Mouse (Mus musculus) layer of hippocampus, adult 11-12 months (tissue): ENCODE results near the gene Esrrb.

ENCODE experiments used
- DNase-seq: peaks from one replicate; pipeline ENCODE4 v3.0.0; 2022; ENCODE audit warnings: low spot score

The Esrrb gene

GRCm38 (mm10) chr12:86360696-86361631 lies at the start of gene Esrrb:
Gene Esrrb, plus strand, starts transcription at chr12:86361117.
- DNase-seq: no peak

DNA sequence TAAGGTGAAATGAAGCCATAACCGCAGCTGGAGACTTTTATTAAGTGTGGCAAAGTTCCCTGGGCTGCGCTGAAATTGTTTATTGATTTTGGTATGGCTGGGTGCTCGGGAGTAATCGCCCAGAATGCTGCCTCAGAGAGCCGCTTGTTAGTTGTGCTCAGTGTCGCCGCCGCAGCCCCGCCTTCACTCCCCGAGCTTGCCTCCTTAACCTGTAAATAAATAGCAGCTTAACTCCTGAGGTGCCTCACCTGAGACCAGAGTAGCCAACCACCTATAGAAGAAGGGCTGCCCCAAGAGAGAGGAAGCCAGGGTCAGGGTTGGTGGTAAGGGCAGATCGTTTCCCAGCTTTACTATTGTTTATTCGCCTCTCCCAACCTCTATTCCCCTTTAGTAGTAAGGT lies 40.3 kb upstream of the Esrrb start:
- DNase-seq: no peak

- DNase-seq: no peak
Observed at GRCm38 (mm10) chr12:86324297-86324696, 36.6 kb upstream of the Esrrb start.

- DNase-seq: no peak
Observed at GRCm38 (mm10) chr12:86329813-86330212, 31.1 kb upstream of the Esrrb start.

DNA sequence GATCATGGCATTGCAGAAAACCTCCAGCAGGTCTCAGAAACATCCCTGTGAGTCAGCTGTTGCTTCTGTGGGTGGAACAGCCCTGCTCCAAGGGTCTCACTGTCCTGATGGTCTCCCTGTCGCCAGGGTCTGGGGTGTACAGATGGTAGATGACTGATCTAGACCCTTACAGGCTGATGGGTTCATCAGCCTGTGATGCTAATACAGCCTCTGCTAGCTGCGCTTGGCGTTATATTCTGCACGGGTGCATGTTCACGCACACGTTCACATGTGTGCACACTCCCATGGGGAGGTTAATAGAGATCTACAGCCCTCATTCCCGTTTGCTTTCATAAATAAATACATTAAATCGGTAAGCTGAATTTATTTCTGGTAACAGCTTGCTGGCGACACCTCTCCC lies 30.2 kb upstream of the Esrrb start:
- DNase-seq: no peak

DNA sequence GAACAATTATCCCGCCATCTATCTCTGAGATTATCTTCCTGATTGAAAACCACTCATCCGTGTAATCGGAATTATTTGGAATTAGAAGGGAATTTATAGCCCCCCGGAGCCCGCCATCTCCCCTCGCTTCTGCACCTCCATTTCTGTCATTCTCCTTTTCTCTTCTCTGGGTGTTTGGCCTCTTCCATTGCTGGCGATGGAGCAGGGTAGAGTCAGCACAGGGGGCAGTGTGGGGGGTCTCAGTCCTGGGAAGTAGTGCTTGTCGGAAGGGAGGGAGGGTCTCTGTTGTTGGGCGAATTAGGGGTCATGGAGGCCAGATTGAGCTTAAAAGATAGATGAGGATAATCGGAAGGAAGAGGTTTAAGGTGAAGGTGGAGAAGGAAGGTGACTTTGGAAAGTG lies 29.7 kb upstream of the Esrrb start:
- DNase-seq: no peak

GRCm38 (mm10) chr12:86336209-86336608 lies 24.7 kb upstream of the Esrrb start:
- DNase-seq: no peak

DNA sequence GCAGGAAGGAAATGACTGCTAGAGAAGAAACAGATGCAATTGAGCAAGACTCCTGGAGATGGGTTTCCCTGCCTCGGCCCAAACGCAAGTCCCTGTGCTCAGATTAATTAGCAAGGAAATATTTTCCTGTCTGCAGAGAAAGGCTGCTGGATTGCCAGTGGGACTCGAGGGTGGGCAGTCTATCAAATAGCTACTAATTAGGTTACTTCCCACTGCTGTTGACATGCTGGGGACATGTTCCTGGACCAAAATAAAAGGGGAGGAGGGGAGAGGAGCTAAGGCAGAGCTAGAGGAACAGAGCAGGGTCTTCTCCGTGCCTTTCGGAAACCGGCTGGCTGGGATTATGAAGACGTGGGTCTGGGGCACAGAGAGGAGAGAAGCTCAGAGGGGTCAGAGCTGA lies 24.0 kb upstream of the Esrrb start:
- DNase-seq: no peak

GRCm38 (mm10) chr12:86349477-86349876 lies 11.4 kb upstream of the Esrrb start:
- DNase-seq: no peak

- DNase-seq: no peak
Observed at GRCm38 (mm10) chr12:86359406-86359805, 1.5 kb upstream of the Esrrb start.

DNA sequence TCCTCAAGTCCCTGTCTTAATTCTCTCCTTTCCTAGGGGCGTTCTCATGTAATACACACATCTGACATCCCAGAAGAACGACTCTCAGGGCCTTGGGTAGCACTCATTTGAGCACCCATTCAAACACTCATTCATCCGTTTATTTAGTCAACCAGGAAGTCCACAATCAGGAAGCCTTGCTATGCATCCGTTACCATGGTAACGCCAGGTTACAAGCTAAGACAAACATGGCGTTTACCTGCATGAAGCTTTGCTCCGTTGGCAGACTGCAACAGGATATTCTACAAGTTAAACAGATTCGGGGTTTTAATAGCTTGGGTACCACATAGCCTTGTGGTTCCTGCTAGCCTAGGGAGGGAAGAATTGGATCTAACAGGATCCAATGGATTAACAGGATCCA lies 1.0 kb upstream of the Esrrb start:
- DNase-seq: no peak

DNA sequence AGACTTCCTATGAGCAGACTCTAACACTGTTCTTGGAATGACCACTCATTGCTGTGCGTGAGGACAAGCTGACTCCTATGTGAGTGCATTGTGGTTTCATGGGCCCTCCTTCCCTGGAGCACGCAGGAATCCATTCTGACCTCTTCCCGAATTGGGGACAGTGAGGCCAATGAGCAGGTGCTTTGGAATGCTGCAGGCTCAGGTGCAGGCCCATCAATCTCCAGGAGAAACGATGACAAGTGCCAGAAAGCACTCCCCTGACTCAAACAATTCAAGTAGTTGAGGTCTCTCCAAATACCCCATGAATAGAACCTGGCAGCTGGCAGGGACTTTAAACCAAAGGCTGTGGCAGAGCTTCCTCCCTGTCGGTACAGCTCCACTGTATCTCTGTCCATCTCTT lies 3.4 kb downstream of the Esrrb start:
- no peak for DNase-seq

DNA sequence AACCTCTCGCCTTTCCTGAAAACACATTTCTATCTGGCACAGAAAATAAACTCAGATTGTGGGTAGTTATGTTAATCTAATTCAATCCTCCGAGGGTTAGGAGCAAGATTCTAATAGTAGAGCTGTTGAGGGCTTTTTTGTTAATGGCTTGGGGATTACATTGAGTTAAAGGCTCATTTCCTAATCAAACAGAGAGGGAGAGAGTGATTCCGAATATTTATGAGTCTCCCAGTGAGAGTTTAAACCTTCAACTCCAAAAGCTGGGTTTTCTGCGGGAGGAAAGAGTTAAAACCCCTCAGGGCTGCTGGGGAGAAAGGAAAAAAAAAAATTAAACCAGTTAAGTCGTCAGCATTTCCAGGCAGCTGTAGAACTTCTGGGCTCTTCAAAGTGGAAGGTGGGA lies 3.8 kb downstream of the Esrrb start:
- no peak for DNase-seq

DNA sequence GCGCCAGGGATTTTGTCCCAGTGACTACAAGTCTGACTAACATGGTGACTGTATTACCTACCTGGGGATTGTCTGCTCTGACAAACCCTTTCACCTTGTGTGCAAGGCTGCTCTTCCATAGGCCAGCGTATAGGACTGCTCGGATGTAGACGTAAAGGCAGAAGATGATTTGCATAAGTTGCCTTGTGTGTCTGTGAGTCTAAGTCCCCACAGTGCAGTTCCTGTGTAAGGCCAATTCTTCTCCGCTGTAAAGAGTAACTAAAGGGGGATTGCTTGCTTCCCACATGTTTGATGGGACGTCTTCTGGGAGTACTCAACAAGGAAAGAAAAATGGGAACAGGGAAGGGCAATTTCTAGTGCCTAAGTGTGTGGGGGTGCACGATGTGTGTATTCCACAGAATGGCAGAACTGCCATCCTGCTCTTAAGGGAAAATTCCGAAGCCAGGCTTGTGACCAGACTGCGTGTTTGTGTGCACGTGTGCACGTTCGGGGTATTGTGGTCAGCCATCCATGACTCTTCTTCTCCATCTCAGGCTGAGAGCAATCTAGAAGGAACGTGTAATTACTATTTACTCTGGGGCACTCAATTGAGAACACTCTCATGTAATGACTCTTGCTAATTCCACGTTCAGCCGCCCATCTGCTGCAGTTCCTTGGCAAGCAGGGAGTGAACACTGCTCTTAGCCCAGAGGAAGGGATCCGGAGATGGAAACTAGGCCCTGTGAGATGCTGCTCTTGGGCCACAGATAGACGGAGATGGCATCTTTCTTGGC lies 9.9 kb downstream of the Esrrb start:
- DNase-seq: peak; percentile 14

DNA sequence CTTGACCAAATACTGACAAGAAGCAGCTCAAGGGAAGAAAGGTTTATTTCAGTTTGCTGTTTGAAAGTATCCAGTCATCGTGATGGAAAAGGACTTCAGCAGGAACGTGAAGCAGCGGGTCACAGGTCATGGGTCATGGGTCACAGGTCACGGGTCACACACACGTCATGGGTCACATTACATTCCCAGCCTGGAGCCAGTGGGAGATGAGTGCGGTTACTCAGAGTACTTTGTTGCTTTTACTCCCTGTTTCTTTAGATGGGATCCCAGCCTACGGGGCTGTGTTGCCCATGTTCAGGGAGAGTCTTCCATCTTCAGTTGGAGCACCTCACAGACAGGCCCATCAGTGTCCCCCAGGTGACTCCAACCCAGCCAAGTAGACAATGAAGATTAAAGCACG lies 13.4 kb downstream of the Esrrb start:
- no peak for DNase-seq

DNA sequence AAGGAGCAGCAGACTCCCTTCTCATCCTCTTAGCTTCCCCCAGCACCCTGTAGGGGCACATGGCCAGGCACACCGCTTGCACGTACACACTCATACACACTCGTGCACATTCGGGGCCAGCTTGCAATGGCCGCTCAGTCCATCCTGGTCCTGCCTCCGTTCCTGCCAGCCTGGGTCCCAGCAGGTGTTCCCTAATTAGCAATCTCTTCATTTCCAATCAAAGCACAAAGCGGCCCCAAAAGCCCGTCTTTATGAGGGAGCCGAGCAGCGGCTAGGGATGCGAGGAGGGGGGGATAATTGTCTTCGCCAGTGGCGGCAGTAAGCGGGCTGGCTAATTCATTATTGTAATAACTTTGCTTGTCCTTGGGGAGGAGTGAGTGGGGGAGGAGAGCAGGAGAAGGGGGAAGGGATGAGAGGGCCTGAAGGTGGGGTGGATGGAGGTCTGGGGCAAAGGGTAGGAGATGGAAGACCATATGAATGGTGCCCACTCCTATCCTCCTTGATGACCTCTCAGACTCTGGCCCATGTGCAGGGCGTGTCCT lies 18.8 kb downstream of the Esrrb start:
- no peak for DNase-seq

DNA sequence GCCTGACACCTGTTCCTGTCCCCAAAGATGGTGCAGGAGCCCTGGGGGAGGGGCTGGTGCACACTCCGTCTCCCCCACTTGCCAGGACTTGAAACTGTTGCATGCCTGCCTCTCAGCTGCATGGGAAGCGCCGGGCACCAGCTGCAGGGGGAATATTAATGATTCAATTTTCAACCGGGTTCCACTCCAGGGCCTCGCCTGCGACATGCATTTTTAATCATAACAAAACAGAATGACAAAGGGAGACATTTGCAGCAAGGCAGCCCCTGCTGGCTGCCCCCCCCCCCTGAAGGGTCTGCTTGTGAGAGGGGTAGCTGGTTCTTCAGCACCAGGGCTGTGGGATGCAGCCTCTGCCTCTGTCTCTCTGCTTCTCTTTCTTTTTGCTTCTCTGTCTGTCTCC lies 22.9 kb downstream of the Esrrb start:
- no peak for DNase-seq

DNA sequence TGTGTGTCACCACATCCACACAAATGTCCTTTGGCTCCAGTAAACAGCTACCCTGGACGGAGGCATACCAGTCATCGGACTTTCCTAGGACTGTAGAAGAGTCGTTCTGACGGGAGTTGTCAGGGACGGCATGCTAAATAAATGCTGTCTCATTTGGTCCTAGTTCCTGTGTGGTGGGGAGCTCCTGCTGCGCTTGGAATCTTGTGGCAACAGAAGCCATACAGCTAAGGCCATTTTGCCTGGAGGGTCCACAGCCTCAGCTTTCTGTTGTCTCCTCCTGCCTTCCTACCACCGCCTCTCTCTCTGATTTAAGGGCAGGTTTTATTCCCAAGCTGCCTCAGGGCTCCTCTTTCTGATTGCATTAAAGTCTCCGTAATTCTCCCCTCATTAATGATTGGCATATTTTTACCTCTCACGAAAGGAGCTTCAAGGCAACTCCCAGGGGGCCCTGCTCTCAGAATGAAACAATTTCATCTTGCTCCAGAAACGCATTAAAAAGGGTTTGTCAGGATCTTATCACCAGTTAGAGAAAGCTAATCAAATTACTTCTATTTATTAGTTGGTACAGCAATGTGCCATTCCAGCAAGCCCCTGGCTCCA lies 26.9 kb downstream of the Esrrb start:
- DNase-seq: no peak

DNA sequence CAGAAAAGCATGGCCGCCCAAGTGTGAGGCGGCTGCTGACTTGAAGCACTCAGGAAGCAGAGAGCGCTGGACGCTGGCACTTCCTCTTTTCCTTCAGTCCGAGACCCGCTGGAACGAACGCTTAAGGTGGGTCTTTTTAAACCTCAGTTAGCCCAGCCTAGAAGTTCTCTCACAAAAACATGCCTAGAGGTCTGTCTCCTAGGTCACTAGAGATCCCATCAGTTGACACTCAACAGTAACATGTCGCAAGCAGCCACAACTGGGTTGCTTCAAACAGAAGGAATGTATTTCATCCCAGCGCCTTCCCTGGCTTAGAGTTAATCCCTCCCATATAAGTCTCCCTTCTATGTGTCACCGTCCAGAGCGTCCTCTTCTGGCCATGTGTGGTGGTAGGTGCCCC lies 33.9 kb downstream of the Esrrb start:
- DNase-seq: no peak

DNA sequence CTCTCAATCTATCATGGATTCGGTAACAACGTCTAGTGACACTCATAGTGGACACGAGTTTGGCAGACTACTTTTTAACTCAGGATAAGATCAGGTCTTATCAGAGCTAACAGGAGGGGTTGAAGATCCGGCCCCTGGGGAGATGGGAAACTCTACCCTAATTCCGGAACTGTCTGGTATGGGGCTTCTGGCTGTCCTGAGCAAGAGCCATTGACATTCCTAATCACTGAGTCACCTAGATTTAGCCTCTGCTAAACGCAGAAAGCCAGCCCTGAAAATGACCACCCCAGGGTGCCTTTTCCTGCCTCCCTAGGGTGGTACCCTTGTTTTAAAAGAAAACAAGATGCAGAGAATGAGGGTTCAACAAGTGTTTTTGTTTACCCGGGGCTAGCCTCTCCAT lies 34.4 kb downstream of the Esrrb start:
- no peak for DNase-seq

GRCm38 (mm10) chr12:86398762-86399161 lies 37.8 kb downstream of the Esrrb start:
- no peak for DNase-seq

GRCm38 (mm10) chr12:86402718-86403117 lies 41.8 kb downstream of the Esrrb start:
- peak; percentile 79 for DNase-seq

GRCm38 (mm10) chr12:86421490-86421904 lies 60.6 kb downstream of the Esrrb start:
- peak; percentile 40 for DNase-seq
